Mouse (Mus musculus): ENCODE results near the gene Adgrb2. TPM values are rescaled to one million over a fixed set of nuclear protein-coding genes. Genes with fewer than 3 reads are reported as not detected.

Adgrb2 gene
- total and polyA plus RNA-seq, 3 experiments = 0.04 to 0.15 TPM; not detected in 1

DNA sequence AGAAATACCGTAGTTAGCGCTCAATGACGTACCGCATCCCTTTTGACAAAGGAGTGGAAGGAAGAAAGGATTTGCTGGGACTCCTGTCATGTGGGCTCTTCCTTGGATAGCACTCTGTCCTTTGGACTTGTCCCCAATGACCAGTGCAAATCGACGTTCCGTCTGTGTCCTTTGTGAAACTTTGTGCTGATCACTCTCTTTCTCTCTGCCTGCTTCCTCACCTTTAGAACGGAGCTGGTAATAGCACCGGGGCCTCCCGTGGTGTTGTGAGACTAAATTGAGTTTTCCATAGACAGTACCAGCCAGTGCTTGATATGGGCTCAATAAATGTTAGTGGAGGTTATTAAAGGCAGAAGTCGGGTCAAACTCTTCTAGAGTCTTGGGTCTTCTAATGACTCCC is 56.4 kb downstream of the Adgrb2 start:
- no peaks in the 10 kb centered on the region for H3K9me3 ChIP-seq (replicated peaks; ENCODE audit: insufficient read depth, low read length)
- H3K27ac ChIP-seq (ENCODE audit: control insufficient read depth, low read depth, low read length) = no peak overlapping the region

DNA sequence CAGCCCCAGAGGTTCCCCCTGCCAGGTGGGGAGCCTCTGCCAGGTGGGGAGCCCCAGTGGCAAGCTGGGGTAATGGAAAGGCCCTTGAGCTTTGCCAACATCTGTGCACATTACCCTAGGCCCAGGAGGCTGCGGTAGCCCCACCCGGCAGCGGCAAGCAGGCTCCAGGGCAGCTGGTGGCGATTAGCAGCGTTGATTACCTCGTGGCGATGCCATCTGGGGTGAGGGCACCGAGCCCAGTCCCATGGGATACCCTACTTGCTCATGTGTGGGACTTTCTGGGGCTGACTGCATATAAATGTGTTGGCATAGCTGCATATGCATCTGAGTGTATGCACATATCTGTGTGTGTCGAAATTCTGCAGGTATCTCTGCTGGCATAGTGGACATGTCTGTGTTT is 59.5 kb downstream of the Adgrb2 start:
- TF ChIP-seq MAZ (IDR thresholded peaks at IDR 0.05; ENCODE audit: low read depth, low read length) (no peak), BHLHE40 (IDR thresholded peaks at IDR 0.05; ENCODE audit: borderline replicate concordance, low read depth, low read length) (no peak), JUND (IDR thresholded peaks at IDR 0.05; ENCODE audit: low read depth, low read length) (no peak), MAFK (IDR thresholded peaks at IDR 0.05; ENCODE audit: borderline replicate concordance, low read depth, low read length) (no peak), RAD21 (IDR thresholded peaks at IDR 0.05; ENCODE audit: low read depth, low read length) (no peak), MXI1 (IDR thresholded peaks at IDR 0.05; ENCODE audit: low read depth, low read length) (no peak), HCFC1 (IDR thresholded peaks at IDR 0.05; ENCODE audit: low read depth, low read length) (no peak), TAL1 (IDR thresholded peaks at IDR 0.05; ENCODE audit: low read length) (no peak), TBP (IDR thresholded peaks at IDR 0.05; ENCODE audit: low read depth, low read length) (no peak), NRF1 (IDR thresholded peaks at IDR 0.05; ENCODE audit: insufficient read depth, low read depth, low read length, poor library complexity, severe bottlenecking) (no peak), USF1 (IDR thresholded peaks at IDR 0.05; ENCODE audit: low read depth, low read length) (no peak), ZKSCAN1 (IDR thresholded peaks at IDR 0.05; ENCODE audit: low read depth, low read length) (no peak), SMC3 (IDR thresholded peaks at IDR 0.05; ENCODE audit: low read depth, low read length) (no peak)
- Histone ChIP-seq H3K27me3 (ENCODE audit: control insufficient read depth in 1 of 2, insufficient read depth in 2 of 2, low read length in 2 of 2) (peaks cover 0 to 15% of the 10 kb centered on the region in 2 experiments; a peak in 2 of 4 replicates), H3K9ac (ENCODE audit: control insufficient read depth, low read depth, low read length, poor library complexity, severe bottlenecking) (no peak overlapping the region), H3K27ac (ENCODE audit: control insufficient read depth, low read depth, low read length) (no peak overlapping the region), H3K79me2 (ENCODE audit: control insufficient read depth, insufficient read depth, low read length, poor library complexity) (no peaks in the 10 kb centered on the region), H3K4me1 (ENCODE audit: control insufficient read depth in 1 of 2, insufficient read depth in 2 of 2, low read length in 2 of 2) (no peaks in the 10 kb centered on the region), H3K9me3 (replicated peaks; ENCODE audit: insufficient read depth, low read length) (no peaks in the 10 kb centered on the region), H3K36me3 (ENCODE audit: control insufficient read depth in 1 of 2, insufficient read depth in 2 of 2, low read length in 2 of 2) (no peaks in the 10 kb centered on the region), H3K4me3 (ENCODE audit: control insufficient read depth in 1 of 2, insufficient read depth in 1 of 2, low read depth in 2 of 2, low read length in 2 of 2) (no peak overlapping the region)
- no peak for DNase-seq (ENCODE audit: low read depth, low spot score)

More for the DNA sequence above, 56.4 kb downstream of the Adgrb2 start:
- no peak for TF ChIP-seq ZC3H11A (IDR thresholded peaks at IDR 0.05; ENCODE audit: low read depth, low read length)
- TF ChIP-seq GABPA (IDR thresholded peaks at IDR 0.05; ENCODE audit: low read depth, low read length) = no peak
- TF ChIP-seq JUND (IDR thresholded peaks at IDR 0.05; ENCODE audit: low read depth, low read length) = no peak
- no peak for TF ChIP-seq POLR2AphosphoS5 (IDR thresholded peaks at IDR 0.05; ENCODE audit: borderline replicate concordance, low read depth, low read length)
- TF ChIP-seq CTCF (IDR thresholded peaks at IDR 0.05 in 2 of 3, conservative IDR thresholded peaks at IDR 0.05 in 1 of 3; ENCODE audit: control insufficient read depth in 1 of 3, insufficient read depth in 1 of 3, low read depth in 2 of 3, low read length in 3 of 3, poor library complexity in 1 of 3, severe bottlenecking in 1 of 3) = no peak
- TF ChIP-seq E2F4 (IDR thresholded peaks at IDR 0.05; ENCODE audit: borderline replicate concordance, low read depth, low read length) = no peak
- no peak for TF ChIP-seq ZKSCAN1 (IDR thresholded peaks at IDR 0.05; ENCODE audit: low read depth, low read length)
- TF ChIP-seq ETS1 (IDR thresholded peaks at IDR 0.05; ENCODE audit: low read depth, low read length) = no peak
- no peak for TF ChIP-seq TBP (IDR thresholded peaks at IDR 0.05; ENCODE audit: low read depth, low read length)
- no peak for TF ChIP-seq TAL1 (IDR thresholded peaks at IDR 0.05; ENCODE audit: low read length)
- no peak for TF ChIP-seq MEF2A (IDR thresholded peaks at IDR 0.05; ENCODE audit: extremely low read depth, insufficient replicate concordance, low read depth, low read length, poor library complexity, severe bottlenecking)
- TF ChIP-seq USF2 (IDR thresholded peaks at IDR 0.05; ENCODE audit: borderline replicate concordance in 1 of 2, insufficient read depth in 1 of 2, low read depth in 1 of 2, low read length in 2 of 2) = no peak
- TF ChIP-seq MAZ (IDR thresholded peaks at IDR 0.05; ENCODE audit: low read depth, low read length) = no peak
- TF ChIP-seq USF1 (IDR thresholded peaks at IDR 0.05; ENCODE audit: low read depth, low read length) = no peak
- no peak for TF ChIP-seq CHD2 (IDR thresholded peaks at IDR 0.05; ENCODE audit: low read length)
- TF ChIP-seq CHD1 (IDR thresholded peaks at IDR 0.05; ENCODE audit: low read depth, low read length) = no peak
- TF ChIP-seq ZNF384 (IDR thresholded peaks at IDR 0.05; ENCODE audit: low read depth, low read length) = no peak
- Histone ChIP-seq H3K4me1 (ENCODE audit: control insufficient read depth in 1 of 2, insufficient read depth in 2 of 2, low read length in 2 of 2) (no peaks in the 10 kb centered on the region), H3K4me3 (ENCODE audit: control insufficient read depth in 1 of 2, insufficient read depth in 1 of 2, low read depth in 2 of 2, low read length in 2 of 2) (no peak overlapping the region), H3K36me3 (ENCODE audit: control insufficient read depth in 1 of 2, insufficient read depth in 2 of 2, low read length in 2 of 2) (no peaks in the 10 kb centered on the region), H3K27me3 (ENCODE audit: control insufficient read depth in 1 of 2, insufficient read depth in 2 of 2, low read length in 2 of 2) (peaks cover 0 to 13% of the 10 kb centered on the region in 2 experiments; a peak in 2 of 4 replicates), H3K9ac (ENCODE audit: control insufficient read depth, low read depth, low read length, poor library complexity, severe bottlenecking) (no peak overlapping the region), H3K79me2 (ENCODE audit: control insufficient read depth, insufficient read depth, low read length, poor library complexity) (no peaks in the 10 kb centered on the region)
- DNase-seq (ENCODE audit: low read depth, low spot score) = no peak

Data from MEL (cell line).